Mouse (Mus musculus) left cerebral cortex, adult 8-10 months (tissue): ENCODE measurements around the gene Gm5294. TPM values are rescaled to one million over a fixed set of nuclear protein-coding genes. Genes with fewer than 3 reads are reported as not detected.

ENCODE experiments used
- DNase-seq, 2 experiments: peaks; one replicate each; pipeline ENCODE4 v3.0.0; 2022; ENCODE audit warnings: low spot score in 2 of 2
- total RNA-seq, 4 experiments: library from RNA; stranded (reverse); gene quantifications; 2 replicates each; pipeline ENCODE4 v1.2.4; 2022

Gene Gm5294
- not detected for total RNA-seq

DNA sequence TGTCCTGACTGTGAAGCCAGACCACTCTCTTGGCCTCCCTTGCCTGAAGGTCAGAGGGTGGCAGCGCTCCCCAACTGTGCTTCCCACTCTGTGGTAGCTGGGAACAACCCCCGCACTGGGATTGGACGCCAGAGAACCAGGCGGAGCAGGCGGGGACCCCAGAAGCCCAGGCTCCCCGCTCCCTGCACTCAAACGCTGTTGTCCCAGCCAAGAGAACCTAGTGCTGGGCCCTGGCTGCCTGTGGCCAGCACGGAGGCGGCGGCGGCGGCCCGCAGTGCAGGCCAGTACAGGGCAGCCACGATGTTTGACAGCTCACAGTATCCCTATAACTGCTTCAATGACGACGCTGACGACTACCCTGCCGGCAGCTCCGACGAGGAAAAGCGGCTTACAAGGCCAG is at the start of gene Gm5294:
TSS of gene Gm5294 (plus strand) at position 301 of the 400 bp plus-strand sequence.
- no peak for DNase-seq

DNA sequence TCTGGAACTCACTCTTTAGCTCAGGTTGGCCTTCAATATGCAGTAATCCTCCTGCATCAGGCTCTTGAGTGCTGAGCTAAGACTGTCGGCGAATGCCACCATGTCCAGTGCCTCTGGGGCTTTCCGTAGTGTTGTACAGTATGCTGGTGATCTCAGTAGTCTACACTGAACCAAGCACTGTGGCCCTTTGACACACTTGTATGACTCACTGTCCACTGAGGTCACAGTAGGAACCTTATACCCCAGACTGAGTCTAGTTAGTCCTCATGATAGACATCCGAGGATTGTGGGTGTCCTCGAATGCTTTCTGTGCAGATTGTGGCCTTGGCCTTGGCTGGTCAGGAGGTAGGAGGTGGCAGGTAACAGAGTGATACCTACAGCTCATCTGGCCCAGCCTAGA is 44.8 kb upstream of the Gm5294 start:
- DNase-seq: no peak

DNA sequence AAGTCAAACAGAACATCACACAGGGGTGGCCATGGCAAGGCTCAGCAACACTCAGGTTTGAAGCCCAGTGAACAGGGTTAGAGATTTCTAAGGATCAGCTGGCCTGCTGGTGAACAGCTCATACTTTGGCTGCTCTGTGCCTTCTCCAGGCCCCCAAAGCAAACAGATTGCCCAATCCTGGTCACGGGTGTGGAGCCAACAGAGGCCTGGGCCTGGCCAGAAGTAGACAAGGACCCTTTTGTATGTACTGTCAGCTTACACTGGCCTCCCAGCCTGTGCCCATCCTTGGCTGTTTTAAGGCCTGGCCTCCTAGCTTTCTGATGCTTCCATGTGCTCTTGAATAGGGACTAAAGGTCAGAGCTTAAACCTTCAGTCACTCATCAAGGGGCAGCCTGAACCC is 43.5 kb upstream of the Gm5294 start:
- peak in 1 of 2 experiments; percentile 40 for DNase-seq

DNA sequence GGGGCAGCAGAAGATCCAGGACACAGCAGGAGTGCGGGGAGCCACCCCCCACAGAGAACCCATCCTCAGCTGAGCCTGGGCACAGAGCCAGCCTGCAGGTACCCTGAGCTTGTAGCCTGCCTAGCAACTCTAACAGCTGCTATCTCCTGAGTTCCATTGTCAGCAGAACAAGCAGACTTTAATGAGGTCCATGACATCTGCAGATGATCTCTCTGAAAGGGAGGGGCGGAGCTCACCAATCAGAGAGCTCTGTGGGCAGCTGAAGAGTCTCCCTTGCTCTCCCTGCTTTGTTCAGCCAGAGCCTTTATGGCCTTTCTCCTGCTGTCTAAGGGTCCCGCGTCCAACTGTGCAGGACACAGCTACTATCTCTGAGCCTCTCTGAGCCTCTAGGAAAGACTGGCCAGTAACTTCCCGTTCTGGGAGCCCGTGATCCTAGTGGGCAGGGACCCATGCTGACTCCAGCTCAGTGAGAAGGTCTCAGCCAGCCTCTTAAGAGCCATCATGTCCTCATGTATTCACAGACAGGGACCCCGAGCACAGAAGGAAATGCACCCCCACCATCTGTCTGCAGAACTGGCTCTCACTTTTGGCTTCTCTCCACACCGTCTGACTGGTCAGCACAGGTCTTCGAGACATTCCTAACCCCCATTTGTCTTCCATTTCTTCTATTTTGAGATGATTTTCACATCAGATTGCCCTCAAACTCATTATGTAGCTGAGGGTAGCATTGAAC is 41.0 kb upstream of the Gm5294 start:
- peak in 1 of 2 experiments; percentile 43 for DNase-seq

DNA sequence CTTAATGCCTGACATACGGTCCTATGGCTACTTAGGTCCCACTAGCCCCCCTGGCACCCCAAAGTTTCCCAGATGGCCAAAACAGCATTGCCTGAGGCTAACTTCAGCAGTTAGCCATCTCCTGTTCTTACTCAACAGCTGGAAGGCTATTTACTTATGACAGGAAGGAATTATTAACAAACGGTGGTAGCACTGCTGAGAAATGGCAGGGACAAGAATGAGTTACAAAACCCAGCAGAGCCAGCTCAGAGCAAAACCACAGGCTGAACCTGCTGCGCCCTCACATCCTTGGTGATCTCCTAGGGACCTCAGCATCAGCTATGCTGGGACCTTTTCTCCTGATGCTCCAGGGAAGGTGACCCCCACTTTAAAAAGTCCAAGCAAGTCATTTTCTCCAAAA is 40.2 kb upstream of the Gm5294 start:
- DNase-seq: no peak

DNA sequence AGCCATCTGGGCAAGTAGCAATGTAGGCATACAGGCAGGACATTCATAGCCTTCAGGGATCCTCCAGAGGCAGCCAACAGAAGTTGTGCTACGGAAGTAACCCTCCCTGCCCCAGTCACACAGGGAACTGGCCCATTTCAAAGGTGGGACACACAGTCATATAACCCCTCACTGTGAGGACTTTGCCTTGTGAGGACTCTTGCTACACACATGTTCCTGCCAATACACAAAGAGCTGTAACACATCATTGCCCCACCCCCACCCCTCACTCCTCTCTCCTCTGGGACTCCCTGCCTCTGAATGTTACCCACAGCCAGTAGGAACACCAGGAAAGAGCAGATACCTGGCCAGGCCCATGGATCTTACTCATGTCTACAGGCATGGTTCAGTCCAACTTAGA is 37.2 kb upstream of the Gm5294 start:
- no peak for DNase-seq

DNA sequence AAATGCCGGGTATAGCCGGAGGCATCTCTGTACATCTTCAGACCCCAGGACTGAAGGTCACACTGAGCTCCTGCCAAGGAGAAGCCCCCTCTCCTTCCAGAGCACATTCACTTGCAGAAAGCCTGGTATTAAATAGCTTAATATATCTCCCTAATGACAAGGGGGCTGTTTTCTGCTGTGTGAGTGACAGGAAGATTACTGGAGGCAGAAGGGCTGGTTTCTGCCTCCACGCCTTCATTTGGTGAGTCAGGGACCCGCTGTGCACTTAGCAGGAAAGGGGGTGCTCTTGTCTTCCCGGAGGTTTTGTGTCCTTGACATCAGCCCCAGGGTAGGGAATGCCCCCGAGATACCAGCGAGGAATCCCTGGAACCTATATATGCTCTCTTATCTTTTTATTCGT is 36.7 kb upstream of the Gm5294 start:
- no peak for DNase-seq

DNA sequence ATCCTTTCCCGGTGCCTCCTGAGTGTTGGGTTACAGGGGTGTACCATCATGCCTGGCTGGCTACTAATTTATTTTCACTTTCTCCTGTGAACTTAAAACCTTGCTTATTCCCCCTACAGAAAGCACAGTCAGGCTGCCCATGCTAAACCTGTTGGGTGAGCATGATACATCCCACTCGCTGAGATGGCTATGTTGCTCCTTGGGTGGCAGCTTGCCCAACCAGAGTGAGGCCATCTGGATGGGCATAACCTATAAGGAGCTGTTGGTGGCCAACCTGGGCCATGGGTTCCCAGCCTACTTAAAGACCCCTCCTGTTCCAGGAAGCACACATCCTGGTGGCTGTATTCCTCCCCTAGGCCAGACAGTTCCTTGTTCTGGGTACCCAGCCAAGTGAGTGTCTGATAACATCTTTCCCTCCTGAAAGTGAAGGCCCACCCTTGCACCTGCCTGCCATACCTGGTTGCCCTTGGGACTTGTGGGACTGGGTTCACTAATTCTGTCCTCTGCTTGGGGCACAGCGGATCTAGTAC is 33.8 kb upstream of the Gm5294 start:
- no peak for DNase-seq

DNA sequence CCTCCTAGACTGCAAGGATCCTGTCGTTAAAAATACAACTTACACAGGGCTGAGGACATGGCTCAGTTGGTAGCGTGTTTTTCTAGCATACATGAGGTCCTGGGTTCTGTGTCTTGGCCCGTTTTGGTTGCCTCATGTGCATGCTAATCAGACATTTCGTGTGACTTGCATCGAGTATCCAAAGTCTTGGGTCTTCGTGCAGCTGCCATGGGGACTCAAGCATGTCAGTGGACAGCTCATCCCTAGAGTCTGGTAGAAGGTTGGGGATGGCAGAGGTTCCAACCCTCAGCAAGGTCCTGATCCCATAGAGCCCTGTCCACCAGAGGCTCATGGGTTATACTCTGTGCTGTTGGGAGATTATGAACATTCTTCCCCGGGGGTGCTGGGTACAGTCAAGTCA is 32.2 kb upstream of the Gm5294 start:
- no peak for DNase-seq

DNA sequence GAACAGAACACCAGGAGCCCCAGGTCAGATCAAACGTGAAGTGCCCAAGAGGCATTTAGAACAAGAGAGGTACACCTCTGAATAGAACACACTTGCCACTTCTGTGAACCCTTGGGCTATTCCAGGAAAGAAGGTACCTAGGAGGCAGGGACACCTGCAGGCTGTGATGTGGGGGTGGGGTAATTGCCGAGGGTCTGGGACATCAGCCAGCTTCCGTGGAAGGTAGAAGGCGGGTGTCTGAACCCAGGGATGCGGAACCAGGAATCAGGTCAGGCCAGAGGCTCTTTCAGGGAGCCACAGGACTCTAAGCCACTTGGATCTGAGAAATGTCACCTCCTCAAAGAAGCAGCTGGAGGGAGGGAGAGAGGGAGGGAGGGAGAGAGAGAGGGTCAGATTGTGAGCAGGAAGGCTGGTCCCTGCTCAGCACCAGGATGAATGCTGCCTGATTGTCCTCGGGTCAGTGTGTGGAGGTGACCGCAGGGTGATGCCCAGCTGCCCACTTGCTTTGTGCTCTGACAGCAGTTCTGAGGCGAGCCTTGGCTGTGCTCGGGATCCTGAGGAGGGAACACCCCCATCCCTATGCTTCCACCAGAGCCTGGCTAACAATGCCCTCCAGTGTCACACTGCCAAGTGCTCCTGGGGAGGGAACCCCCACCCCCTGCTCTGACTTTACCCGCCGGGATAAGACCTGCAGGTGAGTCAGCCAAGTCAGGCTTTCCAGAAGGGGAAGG is 31.2 kb upstream of the Gm5294 start:
- no peak for DNase-seq

DNA sequence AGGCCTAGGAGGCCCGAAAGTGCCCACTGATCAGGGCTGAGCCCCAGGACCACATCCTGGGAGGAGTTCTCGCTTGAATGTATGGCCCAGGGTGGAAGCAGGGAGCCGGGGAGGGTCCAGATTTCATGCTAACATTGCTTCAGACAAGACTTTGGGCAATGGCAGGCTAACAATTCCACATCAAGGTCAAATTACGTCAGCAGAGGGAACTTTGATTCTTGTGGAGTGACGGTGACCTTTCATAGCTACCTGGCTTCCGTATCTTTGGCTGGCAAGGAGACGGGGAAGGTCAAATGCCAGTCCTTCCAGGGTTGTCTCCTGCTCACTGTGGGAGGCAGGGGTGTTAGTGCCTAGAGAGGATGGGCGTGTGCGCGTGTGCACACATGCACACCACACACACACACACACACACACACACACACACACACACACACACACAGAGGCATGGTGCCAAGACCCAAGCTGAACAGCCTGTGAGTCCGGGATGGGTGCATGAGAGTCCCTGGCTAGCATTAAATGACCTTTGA is 28.9 kb upstream of the Gm5294 start:
- no peak for DNase-seq

DNA sequence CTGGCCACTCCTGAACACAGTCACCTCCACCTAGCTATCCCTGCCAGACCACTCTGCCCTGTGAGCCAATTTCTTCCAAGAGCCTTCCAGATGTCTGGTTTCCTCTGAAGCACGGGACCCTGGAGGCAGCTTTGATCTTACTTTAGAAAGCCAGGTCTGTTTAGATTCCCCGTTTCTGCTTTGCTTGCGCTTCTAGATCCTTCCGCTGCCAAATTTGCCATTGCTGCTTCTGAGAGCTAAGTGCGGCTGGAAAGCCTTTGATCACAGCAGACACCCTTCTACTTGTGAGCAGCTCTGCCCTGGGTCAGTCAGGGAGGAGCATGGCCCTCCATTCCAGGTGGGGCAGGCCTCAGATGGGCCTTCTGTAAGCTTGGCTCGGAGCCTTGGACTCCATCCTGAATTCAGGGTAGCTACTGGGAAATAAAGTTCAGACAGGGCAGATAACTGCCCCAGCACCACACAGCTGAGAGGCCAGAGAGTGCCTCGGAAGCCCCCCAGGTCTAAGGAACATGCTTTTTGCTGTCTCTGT is 18.2 kb upstream of the Gm5294 start:
- DNase-seq: no peak

DNA sequence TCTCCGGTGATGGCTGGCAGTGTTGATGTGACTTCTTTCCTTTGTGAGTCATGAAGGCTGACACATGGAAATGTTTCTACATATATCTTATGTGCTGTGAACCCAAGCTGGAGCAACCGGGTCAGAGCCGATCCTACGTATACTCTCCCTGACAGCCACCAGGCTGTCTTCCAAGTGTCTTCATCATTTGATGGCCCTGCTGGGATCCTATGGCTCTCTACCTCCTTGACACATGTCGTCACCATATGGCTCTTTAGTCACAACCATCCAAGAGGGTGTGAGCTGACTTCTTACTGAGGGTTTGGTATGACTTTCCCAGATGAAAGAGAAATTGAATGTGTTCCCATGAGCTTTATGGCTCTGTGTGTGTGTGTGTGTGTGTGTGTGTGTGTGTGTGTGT is 15.6 kb upstream of the Gm5294 start:
- DNase-seq: no peak

DNA sequence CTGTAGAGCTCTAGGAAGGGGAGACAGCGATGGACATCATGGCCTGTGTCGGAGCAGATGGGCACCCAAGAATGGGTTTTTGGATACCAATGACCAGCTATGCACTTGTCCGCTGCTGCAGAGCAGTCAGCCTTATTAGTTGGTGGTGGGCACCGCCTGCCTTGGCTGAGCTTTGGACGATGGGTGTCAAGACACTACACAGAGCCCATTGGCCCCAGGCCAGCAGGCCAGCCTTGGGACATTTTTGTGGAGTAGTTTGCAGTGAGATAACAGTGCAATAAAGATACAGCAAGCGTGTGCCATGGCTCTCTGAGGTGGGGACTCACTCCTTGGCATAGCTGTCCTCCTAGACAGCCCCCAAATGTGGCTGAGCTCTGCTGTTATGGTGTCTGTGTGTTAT is 10.1 kb upstream of the Gm5294 start:
- no peak for DNase-seq

DNA sequence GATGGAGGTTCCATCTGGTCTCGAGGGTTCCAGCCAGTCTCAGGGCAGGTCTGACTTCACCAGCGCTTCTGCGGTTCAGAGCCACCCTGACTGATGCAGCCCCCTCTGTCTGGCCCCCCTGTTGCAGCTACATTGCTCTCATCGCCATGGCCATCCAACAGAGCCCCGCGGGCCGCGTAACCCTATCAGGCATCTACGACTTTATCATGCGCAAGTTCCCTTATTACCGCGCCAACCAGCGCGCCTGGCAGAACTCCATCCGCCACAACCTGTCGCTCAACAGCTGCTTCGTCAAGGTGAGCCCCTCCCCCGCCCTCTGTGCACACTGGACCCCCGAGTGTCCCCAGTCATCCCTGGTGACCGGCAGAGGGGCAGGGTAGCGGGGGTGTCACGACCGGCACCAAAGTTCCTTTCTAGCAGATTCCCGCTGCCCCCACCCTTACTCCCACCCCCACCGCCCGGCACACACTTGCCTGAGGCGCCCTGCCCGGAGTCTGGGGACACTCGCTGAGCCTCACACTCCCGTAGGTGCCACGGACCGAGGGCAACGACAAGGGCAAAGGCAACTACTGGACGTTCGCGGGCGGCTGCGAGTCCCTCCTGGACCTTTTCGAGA is 945 bp downstream of the Gm5294 start:
- no peak for DNase-seq

DNA sequence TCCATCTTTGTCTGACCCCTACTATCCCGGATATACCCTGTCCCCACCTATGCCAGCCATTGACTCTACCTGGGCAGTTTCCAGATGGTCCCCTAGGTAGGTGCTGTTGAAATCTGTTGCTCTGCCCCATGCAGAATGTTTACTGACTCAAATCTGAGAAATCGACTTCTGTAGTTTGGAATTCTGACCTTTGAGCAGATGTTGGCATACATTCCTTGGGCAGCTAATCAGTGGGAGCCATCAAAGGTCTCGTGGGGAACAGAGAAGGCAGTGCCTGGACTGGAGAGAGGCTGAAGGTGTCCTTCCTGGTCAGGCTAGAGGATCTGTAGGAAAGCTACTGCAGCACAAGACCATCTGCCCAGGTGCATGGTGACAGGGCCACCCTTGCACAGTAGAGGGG is 5.2 kb downstream of the Gm5294 start:
- no peak for DNase-seq

DNA sequence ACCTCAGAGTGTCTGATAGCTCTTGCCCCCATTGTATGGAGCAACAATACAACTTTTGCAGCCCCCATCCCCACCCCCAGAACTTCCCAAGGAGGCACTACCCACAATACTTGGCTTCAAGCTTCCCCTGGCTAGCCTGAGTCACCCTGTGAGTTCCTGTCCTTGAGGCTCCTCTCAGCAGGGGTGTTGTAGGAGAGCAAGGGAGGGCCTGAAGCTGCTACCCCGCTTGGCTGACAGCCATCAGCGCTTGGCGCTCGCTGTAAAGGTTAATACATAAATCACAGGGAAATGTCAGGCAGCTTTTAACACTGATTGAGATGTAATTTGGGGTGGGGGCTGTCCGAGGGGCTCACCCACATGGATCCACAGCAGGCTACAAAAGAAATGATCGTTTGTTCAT is 13.5 kb downstream of the Gm5294 start:
- DNase-seq: no peak

DNA sequence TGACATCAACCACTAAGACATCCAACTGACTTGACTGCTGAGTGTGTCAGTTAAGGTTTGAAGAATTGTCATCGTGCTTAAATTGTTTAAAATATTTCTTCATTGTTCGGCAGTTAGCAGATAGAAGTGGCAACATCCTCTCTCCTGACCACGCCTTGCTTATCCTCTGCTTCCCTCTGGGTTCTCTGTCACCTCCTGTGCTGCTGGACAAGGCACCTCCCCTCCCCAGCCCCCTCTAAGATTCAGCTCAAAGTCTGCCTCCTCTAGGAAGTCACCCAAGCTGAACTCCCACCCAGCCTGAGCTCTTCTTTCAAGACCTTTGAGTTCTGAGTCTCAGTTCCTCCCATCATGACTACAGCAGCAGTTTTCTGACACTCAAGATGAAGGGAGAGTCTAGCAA is 15.0 kb downstream of the Gm5294 start:
- no peak for DNase-seq

DNA sequence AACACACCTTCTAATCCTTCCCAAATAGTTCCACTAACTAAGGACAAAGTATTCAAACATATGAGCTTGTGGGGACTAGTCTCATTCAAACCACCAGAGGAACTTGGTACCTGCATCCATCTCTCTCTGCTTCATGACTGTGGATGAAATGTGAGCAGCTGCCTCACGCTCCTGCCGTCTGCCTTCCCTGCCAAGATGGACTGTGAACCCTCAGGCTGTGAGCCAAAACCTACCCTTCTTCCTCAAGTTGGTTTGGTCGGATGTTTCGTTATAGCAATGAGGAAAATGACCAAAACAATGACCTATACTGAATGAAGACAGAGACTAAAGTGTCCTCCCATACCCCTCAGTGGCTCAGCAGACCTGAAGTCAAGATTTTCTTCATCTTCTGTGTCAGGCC is 21.1 kb downstream of the Gm5294 start:
- DNase-seq: no peak

DNA sequence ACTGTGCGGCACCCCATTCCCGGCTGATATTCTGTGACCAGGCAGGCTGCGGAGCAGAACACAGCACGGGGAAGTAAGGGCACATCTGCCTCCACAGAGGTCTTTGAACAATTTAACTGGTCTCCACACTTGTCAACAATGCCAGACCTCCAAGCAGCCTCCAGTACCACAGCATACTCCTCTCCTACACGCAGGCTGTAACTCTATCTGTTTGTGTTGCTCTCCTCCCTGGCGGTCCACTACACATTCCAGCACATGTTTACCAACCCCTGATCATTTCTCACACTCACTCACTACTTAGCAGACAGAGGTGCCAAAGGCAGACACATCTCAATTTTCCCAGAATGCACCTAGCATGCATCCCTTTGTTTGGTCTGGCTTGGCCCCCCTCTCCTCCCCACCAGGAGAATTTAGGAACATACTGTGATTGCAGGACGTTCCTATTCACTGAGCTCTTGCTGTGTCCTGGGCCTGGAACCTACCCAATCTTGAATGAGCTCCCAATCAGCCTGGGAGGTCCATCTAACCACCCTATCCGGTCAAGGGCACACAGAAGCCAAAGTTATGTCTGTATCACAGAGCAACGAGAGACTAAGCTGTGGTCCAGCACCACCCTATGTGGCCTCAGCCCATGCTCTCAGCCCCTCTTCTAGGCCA is 23.4 kb downstream of the Gm5294 start:
- DNase-seq: no peak

DNA sequence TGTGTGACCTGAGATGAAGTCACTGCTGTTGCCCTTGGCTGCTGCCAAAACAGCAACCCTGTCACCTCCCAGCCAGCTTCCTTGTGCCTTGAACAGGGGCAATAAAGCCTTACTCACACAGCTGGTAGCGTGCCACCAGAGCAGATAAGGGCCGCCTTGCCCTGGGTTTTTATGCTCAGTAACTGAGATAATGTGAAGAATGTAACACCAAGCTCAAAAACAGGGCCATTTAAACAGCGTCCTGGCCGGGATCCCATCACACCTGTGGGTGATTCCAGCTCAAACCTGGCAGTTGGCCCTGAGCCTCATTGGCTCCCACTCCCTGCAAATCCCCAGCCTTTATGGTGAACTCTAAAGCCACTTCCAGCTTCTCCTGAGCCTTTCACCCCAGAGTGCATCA is 26.6 kb downstream of the Gm5294 start:
- no peak for DNase-seq
